Mouse (Mus musculus) lung, embryonic 14.5 days (tissue): Measurements from ENCODE around the gene Ahnak. TPM values are rescaled to one million over a fixed set of nuclear protein-coding genes. Genes with fewer than 3 reads are reported as not detected.

Experiments used
- ATAC-seq: fragments of 200-750 bp; cut with Nextera tagmentation; 2 replicates; pipeline ENCODE4 v1.8.0; 2017; ENCODE audit warnings: mild to moderate bottlenecking, moderate TSS enrichment, moderate library complexity; ENCODE audit not compliant: insufficient read depth
- DNase-seq: peaks from one replicate; pipeline ENCODE4 v3.0.0-alpha.2; 2015
- H3K27ac ChIP-seq: fragments of 300-500 bp; sonication (generic); 2 replicates; pipeline ENCODE4 v1.5.1; 2014; ENCODE audit warnings: low read depth, mild to moderate bottlenecking, moderate library complexity
- H3K27me3 ChIP-seq: fragments of 300-500 bp; sonication (generic); 2 replicates; pipeline ENCODE4 v1.6.1; 2014; ENCODE audit warnings: low read length, control low read depth; ENCODE audit not compliant: insufficient read depth
- H3K36me3 ChIP-seq: fragments of 300-500 bp; sonication (generic); 2 replicates; pipeline ENCODE4 v1.6.1; 2014; ENCODE audit warnings: control low read depth; ENCODE audit not compliant: insufficient read depth
- H3K4me1 ChIP-seq: fragments of 300-500 bp; sonication (generic); 2 replicates; pipeline ENCODE4 v1.6.1; 2014; ENCODE audit warnings: antibody characterized with exemption, control low read depth; ENCODE audit not compliant: insufficient read depth
- H3K4me2 ChIP-seq: fragments of 300-500 bp; sonication (generic); 2 replicates; pipeline ENCODE4 v1.6.1; 2014; ENCODE audit warnings: mild to moderate bottlenecking
- H3K4me3 ChIP-seq: fragments of 300-500 bp; sonication (generic); 2 replicates; pipeline ENCODE4 v1.5.1; 2014; ENCODE audit warnings: low read depth, low read length
- H3K9ac ChIP-seq: fragments of 300-500 bp; sonication (generic); 2 replicates; pipeline ENCODE4 v1.6.1; 2014
- H3K9me3 ChIP-seq: fragments of 300-500 bp; sonication (generic); 2 replicates; pipeline ENCODE4 v1.6.1; 2016; ENCODE audit warnings: low read depth, low read length, control low read depth
- CTCF ChIP-seq: IDR thresholded peaks from 2 replicates; pipeline ENCODE4 v1.5.1; 2016; ENCODE audit warnings: antibody characterized with exemption, low read depth
- WGBS: fragments of 180-500 bp; shearing (Covaris S2); extraction: QIAGEN DNeasy Blood & Tissue Kit; methylation state at CpG from one replicate; pipeline ENCODE4 v1.1.7; 2014; 5-methylcytosine and 5-hydroxymethylcytosine counted together
- polyA plus RNA-seq: library from polyadenylated mRNA; unstranded; fragments of >200 nt; fragmentation: Nextera tagmentation; extraction: Ambion mirVana; gene quantifications from 2 replicates; pipeline ENCODE4 v1.2.1, GENCODE M21; 2014

Gene Ahnak
- polyA plus RNA-seq, 1 experiment from 2014 or later: 14.9 TPM

GRCm38 (mm10) chr19:8982303-8983149, 6.6 kb upstream of the Ahnak start:
- H3K9ac ChIP-seq: no peak overlapping the region
- peaks cover 26% of the 10 kb centered on the region for H3K4me1 ChIP-seq
- 53% methylated on average over 5 of the region's 5 CpGs for WGBS

GRCm38 (mm10) chr19:8983150-8983650, 5.9 kb upstream of the Ahnak start:
- Histone ChIP-seq H3K9me3 (no peaks in the 10 kb centered on the region), H3K36me3 (peaks cover 29% of the 10 kb centered on the region), H3K4me3 (no peak overlapping the region), H3K9ac (no peak overlapping the region), H3K4me1 (peaks cover 26% of the 10 kb centered on the region), H3K4me2 (no peak overlapping the region), H3K27ac (peak overlapping the region; percentile 2; the same call in 1 of the 2 replicates), H3K27me3 (no peaks in the 10 kb centered on the region; the same call in 1 of the 2 replicates)
- ATAC-seq: no peak
- 16% methylated on average over 4 of the region's 4 CpGs for WGBS
- TF ChIP-seq CTCF: no peak
- peak; percentile 35 for DNase-seq

More at GRCm38 (mm10) chr19:8982303-8983149, 6.6 kb upstream of the Ahnak start:
- ATAC-seq (no peak), DNase-seq (peak; percentile 54)
- H3K27me3 ChIP-seq: no peaks in the 10 kb centered on the region
- peak overlapping the region; percentile 54; the same call in 1 of the 2 replicates for H3K27ac ChIP-seq
- TF ChIP-seq CTCF: no peak
- H3K36me3 ChIP-seq: peaks cover 36% of the 10 kb centered on the region
- no peak overlapping the region for H3K4me2 ChIP-seq
- no peaks in the 10 kb centered on the region for H3K9me3 ChIP-seq
- no peak overlapping the region for H3K4me3 ChIP-seq

- no peak for TF ChIP-seq CTCF
- H3K27me3 ChIP-seq: no peaks in the 10 kb centered on the region; the same call in 1 of the 2 replicates
- H3K4me2 ChIP-seq: no peak overlapping the region; the same call in 1 of the 2 replicates
- peaks cover 32% of the 10 kb centered on the region for H3K4me1 ChIP-seq
- H3K9me3 ChIP-seq: no peaks in the 10 kb centered on the region
- peaks cover 17% of the 10 kb centered on the region for H3K36me3 ChIP-seq
- peak overlapping the region; percentile 42; the same call in 1 of the 2 replicates for H3K27ac ChIP-seq
- H3K9ac ChIP-seq: no peak overlapping the region
- 13% methylated on average over 7 of the region's 7 CpGs for WGBS
- ATAC-seq (no peak), DNase-seq (peak; percentile 87)
- no peak overlapping the region for H3K4me3 ChIP-seq
These were observed 4.7 kb upstream of the Ahnak start for GRCm38 (mm10) chr19:8984255-8984868.

GRCm38 (mm10) chr19:8985891-8986290, 3.2 kb upstream of the Ahnak start:
- no peak for TF ChIP-seq CTCF
- peak; percentile 33 for DNase-seq
- Histone ChIP-seq H3K36me3 (peaks cover 2% of the 10 kb centered on the region; the same call in 1 of the 2 replicates), H3K27ac (no peak overlapping the region), H3K9me3 (no peaks in the 10 kb centered on the region), H3K4me1 (peaks cover 32% of the 10 kb centered on the region), H3K4me3 (no peak overlapping the region), H3K4me2 (no peak overlapping the region), H3K27me3 (no peaks in the 10 kb centered on the region; the same call in 1 of the 2 replicates), H3K9ac (no peak overlapping the region)
- no peak for ATAC-seq
- WGBS: 53% methylated on average over 5 of the region's 5 CpGs

- peaks cover 44% of the 10 kb centered on the region for H3K4me1 ChIP-seq
- H3K4me3 ChIP-seq: no peak overlapping the region
- 43% methylated on average over 2 of the region's 2 CpGs for WGBS
- H3K9ac ChIP-seq: no peak overlapping the region
- DNase-seq: no peak
- H3K4me2 ChIP-seq: no peak overlapping the region; the same call in 1 of the 2 replicates
- ATAC-seq: no peak
- no peak for TF ChIP-seq CTCF
- no peaks in the 10 kb centered on the region for H3K9me3 ChIP-seq
- H3K27ac ChIP-seq: no peak overlapping the region
- H3K27me3 ChIP-seq: no peaks in the 10 kb centered on the region; the same call in 1 of the 2 replicates
- H3K36me3 ChIP-seq: no peaks in the 10 kb centered on the region
These were observed 1.3 kb upstream of the Ahnak start for GRCm38 (mm10) chr19:8987816-8988215.

GRCm38 (mm10) chr19:8988346-8989065, 578 bp upstream of the Ahnak start:
- Histone ChIP-seq H3K27ac (peak overlapping the region; percentile 91), H3K9me3 (no peaks in the 10 kb centered on the region), H3K27me3 (no peaks in the 10 kb centered on the region; the same call in 1 of the 2 replicates), H3K4me3 (peak overlapping the region; percentile 73), H3K9ac (peak overlapping the region; percentile 80), H3K4me1 (peaks cover 44% of the 10 kb centered on the region), H3K4me2 (peak overlapping the region; percentile 87), H3K36me3 (no peaks in the 10 kb centered on the region)
- DNase-seq (no peak), ATAC-seq (no peak)
- TF ChIP-seq CTCF: no peak
- WGBS: 23% methylated on average over 15 of the region's 15 CpGs
